Mouse (Mus musculus) CD8-positive naive resting alpha-beta T cell, adult 57 days (primary cell): ENCODE results near the gene Sstr1. TPM values are rescaled to one million over a fixed set of nuclear protein-coding genes. Genes with fewer than 3 reads are reported as not detected.

Source experiments
- total RNA-seq: library from RNA; stranded (reverse); gene quantifications from one replicate; pipeline ENCODE4 v1.2.4, GENCODE M21; 2023

Gene Sstr1
- total RNA-seq: not detected

GRCm38 (mm10) chr12:58211163-58212071 lies at the start of gene Sstr1:
Gene Sstr1, plus strand, starts transcription at chr12:58211772.

Other genes with a start within 250 kb of the Sstr1 start
- 0.12 TPM for gene Clec14a, start 57.5 kb downstream of the Sstr1 start, total RNA-seq